Mouse (Mus musculus): ENCODE measurements around the gene Tmem255b.
A peak's percentile ranks its signal among the peaks of the same experiment; 100 is the strongest.

Gene Tmem255b

DNA sequence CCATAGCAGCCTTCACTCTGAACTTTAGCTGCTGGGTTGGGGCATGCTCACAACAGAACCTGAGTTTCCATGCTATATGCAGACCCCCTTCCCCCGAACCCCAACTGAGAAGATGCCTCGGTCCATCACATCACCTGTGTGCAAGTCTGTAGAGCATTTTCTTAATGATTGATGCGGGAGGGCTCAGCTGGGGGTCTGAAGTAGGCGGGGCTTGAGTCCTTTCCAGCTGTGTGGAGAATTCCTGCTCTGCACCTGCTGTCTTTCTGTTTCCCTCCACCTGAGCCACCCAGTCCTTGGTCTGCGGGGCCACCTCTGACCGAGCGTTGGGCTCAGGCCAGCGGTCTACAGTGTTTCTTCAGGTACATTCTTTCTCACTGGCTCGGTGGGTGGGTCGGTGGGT, at the start of gene Tmem255b:
Gene Tmem255b, plus strand, starts transcription at position 301 of the 400 bp plus-strand sequence.
- DNase-seq (ENCODE audit: low read depth, low spot score) = no peak

DNA sequence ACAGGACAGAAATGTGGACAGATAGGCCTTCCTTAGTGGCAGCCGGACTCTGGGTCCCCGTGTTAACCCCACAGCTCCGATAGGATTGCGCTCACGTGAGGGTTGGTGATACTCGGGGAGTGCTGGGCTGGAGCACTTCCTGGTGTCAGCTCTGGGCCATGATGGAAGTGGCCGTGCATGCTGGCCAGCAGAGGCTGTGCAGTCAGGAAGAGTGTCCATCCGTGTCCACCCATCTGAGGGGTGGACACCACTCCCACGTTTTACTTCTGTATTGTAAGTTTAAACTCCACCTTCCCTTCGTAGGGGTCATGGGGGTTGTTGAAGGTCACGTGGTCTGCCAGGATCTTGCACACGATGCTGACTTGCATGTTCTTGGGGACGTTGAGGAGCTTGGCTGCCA, 48.6 kb upstream of the Tmem255b start:
- no peak for DNase-seq (ENCODE audit: low read depth, low spot score)

DNA sequence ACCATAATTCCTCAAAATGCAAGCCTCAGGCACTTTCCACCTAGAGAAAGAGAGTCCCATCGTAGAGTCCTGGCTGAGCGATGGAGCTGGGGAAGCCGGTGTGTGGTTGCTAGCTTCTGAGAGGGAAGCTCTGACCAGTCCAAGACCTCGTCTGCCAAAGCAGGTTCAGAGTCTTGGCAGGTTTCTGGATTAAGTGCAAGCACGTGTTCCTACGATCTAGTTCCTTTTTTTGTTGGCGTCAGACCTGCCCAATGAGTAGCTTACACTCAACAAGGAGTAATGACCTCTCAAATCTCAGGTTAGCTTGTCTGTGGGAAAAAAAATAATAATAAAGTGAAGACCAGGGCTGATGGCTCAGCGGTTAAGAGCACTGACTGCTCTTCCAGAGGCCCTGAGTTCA, 47.3 kb upstream of the Tmem255b start:
- no peak for DNase-seq (ENCODE audit: low read depth, low spot score)

DNA sequence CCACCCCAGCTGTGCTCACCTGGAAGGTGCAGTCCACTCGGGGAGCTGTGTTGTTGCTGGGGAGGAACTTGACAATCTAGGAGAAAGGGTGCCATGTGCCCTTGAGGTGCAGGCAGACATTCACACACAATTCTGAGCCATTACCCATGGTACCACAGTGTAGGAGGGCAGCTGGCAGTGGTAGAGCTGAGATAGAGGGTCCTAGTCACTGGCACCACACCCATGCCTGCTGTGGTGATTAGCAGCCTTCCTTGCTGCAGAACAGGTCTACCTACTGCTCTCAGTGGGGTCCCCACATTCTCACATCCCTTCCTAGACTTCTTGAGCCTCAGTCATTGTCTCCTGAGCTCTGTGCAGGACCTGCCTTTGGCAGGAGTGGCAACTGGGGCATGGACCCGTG, 46.2 kb upstream of the Tmem255b start:
- DNase-seq (ENCODE audit: low read depth, low spot score) = no peak

DNA sequence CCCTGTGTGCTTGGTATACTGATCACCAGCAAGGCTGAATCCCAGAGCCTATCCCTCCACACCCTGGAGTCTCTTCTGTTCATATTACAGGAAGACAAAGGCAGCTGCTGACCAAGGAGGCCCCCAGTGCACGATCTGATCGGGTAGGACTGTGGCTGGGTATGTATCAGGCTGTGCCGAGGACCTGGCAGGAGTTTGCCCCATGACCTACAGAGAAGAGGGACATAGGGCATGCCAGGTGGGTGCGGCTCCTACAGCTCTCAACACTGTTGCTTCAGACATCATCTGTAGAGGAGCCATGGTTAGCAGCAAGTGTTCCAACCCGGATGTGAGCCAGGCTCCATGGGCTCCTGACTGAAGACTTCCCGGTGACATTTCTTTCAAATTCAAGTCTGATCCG, 41.1 kb upstream of the Tmem255b start:
- no peak for DNase-seq (ENCODE audit: low read depth, low spot score)

DNA sequence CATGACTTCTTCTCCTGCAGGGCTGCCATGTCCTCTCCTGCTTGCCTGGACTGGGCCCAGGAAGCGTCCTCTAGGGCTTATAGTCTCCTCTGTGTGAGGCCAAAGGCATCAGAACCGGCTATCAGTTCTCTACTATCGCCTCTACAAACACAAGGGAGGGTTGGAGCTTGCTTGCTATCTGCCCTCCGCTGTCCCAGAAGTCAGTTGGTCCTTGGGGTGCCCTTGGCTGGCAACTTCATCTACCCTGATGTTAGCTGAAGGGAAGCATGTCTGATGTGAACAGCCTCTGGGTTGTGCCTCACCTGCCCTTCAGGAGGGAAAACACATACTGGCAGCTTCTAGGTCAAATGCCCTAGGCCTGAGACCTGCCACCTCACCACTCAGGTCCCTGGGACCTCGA, 38.3 kb upstream of the Tmem255b start, which contains the start of gene Atp4b:
Gene Atp4b, minus strand, starts transcription at position 101 of the 400 bp plus-strand sequence.
- no peak for DNase-seq (ENCODE audit: low read depth, low spot score)

DNA sequence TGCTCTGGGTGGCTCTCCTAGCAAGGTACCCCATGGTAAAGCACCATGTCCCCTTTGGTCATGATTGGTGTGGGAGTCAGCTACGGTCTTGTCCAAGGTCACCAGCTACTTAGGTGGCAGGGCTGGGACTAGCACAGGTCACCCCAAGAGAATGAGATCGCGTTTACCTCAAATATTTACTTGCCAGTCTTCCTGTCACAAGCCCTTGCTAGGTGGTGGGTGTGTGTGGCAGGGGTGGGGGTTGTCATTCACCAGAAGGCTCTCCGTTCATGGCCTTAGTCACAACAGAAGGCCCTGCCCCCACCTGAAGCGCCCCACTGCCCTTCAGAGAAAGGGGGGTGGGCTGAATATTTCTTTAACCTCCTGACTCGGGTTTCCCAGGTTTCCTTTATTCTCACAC, 31.5 kb upstream of the Tmem255b start:
- no peak for DNase-seq (ENCODE audit: low read depth, low spot score)

DNA sequence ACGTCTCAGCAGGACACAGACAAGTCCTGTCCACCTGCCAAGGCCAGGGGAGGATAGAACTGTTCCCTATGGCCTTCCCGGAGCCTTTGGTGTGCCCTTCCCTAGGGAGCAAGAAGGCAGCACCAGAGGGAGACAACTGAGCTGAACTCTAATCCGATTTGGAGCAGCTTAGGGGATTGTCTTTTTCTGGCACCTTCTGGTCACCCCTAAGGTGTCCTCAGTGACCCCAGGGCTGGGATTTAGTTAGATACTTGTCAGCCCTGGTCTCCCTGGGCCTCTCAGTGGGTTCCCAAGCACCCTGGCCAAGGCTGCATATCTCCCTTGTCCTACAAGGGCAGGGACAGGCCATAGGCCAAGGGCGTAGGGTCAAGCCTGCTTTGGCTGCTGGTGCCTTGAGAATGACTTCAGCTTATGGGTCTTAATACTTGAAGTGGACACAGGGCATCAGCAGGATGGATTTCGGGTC, 30.3 kb upstream of the Tmem255b start, which contains the start of gene Grk1:
Gene Grk1, plus strand, starts transcription at position 416 of the 466 bp plus-strand sequence.
- DNase-seq (ENCODE audit: low read depth, low spot score) = no peak

DNA sequence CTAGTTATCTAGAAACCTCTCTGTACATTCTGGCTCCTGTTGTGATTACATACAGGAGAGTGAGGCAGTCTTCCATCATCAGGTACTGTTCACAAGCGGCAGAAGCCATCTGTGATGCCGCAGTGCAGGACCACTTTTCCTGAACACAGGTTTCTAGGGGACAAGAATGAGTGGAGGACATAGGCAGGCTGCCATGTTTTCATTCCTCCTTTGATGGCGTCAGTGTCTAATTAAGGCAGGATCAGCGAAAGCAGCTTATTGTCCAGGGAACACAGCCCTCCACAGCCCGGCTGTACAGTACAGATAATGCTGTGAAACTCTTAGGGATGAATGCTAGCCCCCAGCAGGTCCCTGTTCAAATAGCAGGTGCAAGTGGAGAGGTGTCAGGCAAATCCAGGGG, 29.0 kb upstream of the Tmem255b start:
- DNase-seq (ENCODE audit: low read depth, low spot score) = no peak

DNA sequence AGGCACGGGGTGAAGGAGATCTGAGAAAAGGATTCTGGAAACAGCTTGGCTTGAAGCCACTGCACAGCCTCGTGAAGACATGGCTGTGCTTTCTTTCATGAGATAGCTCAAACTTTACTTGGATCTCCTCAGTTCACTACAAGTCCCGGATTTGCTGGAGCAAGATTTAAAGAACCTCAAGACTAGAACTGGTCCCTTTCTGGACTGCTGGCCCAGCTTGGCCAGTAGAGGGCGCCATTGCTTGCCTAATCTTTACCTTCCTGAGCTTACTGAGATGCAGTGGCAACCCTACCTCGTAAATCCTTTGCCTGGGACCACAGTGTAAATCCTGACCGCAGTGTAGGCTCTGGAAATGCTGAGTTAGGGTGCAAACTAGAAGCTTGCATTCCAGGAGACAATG, 23.4 kb upstream of the Tmem255b start:
- peak; percentile 29 for DNase-seq (ENCODE audit: low read depth, low spot score)

DNA sequence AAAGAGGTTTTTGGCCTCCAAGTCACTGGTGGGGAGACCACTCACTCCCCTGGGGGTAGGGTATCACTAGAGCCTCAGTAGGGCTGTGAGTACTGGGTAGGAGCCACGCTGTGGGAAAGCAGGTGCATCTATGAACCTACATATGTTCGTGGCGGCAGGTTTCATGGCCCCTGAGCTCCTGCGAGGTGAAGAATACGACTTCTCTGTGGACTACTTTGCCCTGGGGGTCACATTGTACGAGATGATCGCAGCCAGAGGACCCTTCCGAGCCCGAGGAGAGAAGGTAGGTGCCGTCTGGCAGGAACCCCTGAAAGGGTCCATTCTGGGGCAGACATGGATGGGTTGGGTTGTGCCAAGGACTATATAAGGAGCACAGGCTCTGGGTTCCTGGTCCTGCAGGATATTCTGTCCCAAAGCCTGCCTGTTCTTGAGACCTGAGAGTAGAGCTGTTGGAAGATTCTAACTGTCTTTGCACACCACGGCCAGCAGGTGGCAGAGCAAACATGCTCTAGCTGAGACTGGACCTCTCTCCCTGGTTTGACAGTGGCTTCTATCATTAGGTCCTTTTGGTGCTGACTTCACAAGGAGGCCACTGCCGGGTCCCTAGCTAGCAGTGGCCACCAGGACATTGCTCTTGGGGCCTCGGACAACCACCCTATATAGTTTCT, 22.0 kb upstream of the Tmem255b start:
- peak; percentile 12 for DNase-seq (ENCODE audit: low read depth, low spot score)

DNA sequence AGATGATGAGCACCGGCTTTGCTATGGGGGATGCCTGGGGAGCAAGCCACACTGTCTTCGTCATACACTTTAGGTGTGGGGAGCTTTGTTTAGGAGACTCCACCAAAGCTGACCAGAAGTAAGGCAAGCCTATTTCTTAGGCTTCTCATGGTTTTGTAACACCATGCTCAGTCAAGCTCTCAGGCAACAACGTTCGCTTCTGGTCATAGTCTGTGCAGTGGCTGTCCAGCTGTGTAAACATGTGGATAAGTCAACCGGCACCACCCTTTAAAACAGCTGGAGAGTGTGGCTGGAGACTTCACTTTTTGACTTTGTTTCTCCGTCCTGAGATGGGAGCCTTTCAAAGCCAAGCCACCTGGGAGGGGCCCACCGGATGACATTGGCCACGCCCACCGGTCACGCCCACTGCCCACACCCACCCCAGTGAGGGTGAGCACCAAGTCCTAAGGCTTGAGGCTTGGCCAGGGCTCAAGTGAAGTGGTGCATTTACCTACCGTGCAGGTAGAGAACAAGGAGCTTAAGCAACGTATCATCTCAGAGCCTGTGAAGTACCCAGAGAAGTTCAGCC, 21.1 kb upstream of the Tmem255b start:
- DNase-seq (ENCODE audit: low read depth, low spot score) = no peak

DNA sequence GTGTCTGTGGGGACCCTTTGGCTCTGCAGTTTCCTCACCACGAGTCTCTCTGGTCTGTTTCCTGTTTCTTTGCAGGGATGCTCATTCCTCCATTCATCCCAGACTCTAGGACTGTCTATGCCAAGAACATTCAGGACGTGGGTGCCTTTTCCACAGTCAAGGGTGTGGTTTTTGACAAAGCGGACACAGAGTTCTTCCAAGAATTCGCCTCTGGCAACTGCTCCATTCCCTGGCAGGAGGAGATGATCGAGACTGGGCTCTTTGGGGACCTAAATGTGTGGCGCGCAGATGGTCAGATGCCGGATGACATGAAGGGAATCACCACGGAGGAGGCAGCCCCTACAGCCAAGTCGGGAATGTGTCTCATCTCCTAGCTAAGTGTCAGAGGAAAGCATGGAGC, 19.1 kb upstream of the Tmem255b start:
- peak; percentile 39 for DNase-seq (ENCODE audit: low read depth, low spot score)

DNA sequence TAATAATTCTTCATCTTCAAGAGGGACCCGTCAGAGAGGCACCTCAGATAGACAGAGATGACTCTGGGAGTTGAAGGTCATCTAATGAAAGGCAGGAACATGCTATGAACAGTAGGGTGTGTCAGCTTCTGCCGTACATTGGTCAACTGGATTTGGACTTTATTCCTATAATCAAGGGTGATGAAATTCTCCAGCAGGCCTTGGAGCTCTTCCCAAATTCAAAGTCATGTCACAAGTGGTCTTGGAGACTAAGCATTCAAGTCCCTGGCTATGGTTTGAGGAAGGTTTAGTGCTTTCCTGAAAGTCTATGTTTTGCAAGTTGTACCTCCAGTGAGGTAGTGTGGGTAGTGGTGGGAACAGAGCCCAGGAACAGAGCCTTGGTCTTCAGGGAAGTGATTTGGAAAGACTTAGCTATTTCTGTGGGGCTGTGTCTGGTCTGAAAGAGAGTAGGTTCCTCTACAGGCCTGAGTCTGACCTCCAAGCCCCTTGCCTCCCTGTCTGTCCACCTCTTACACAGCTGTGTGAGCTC, 15.8 kb upstream of the Tmem255b start:
- DNase-seq (ENCODE audit: low read depth, low spot score) = peak; percentile 18

DNA sequence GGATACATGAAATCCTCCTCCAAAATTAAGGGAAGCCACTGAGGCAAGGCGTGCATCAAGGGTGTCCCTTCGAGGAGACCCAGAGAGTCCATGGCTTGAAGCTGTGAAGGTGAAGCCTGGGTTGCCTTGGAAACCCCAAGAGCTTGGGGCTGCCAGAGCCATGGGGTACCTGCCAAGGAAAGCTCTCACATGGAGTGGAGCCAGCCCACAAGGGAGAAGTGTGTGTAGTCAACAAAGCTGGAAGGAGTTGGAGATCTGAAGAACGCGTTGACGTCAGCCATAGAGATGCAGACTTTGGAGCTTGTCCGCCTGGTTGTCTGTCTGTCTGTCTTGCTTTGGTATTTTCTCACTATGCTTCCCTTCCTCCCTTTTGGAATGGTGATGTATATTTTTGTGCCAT, 14.0 kb upstream of the Tmem255b start:
- DNase-seq (ENCODE audit: low read depth, low spot score) = peak; percentile 34

DNA sequence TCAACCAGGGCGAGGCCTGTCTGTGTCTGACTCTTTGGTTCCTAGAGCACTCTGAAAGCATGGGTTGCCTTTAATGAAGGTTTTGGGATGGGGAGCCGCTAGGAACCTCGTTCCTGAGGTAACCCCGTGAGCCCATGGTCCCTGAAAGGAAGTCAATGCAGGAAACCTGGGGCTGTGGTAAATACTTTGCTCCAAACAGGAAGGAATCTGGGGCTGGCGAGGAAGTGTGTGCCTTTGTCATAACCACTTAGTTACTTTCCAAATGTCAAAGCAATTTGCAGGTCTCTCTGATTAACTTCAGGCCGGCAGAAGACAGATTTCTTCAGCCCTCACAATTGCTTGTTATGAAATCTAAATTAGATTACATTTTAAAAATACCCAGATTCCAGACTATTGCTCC, 7.6 kb upstream of the Tmem255b start:
- no peak for DNase-seq (ENCODE audit: low read depth, low spot score)

DNA sequence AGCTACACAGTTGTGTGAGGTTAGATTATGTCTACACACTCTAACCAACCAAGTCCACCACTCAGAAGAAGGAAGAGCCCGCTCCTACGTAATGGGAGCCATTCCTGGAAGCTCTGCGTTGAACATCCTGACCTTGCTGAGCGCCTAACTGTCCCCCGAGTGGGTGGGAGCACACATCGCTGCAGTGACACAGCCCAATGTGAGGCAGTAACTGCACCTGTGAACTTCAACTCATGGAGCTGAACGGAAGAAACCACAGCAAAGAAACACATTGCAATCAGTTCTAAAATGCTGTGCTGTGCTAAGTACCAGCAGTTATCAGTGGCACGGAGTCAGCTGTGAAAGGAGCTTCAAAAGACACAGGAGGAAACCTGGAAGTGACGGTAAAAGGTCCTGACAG, 6.8 kb upstream of the Tmem255b start:
- DNase-seq (ENCODE audit: low read depth, low spot score) = no peak

DNA sequence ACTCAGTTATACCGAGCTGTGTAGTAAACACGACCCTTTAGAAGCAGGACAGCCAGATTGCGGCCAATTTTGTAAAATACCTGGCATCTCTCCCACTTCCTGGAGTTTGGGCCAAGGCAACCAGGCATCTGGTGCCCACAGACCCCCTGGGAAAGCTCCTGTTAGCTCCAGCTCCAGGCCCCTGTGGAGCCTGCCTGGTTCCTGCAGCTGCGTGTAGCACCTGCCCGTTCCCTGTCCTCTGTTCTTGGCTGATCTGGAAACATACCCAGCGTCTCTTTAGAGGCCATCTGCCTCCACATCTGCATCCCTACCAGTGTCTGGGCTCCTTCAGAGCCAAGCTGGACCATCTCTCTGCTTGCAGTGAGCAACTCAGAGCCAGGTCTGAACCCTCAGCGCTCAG, 4.6 kb upstream of the Tmem255b start:
- DNase-seq (ENCODE audit: low read depth, low spot score) = no peak

DNA sequence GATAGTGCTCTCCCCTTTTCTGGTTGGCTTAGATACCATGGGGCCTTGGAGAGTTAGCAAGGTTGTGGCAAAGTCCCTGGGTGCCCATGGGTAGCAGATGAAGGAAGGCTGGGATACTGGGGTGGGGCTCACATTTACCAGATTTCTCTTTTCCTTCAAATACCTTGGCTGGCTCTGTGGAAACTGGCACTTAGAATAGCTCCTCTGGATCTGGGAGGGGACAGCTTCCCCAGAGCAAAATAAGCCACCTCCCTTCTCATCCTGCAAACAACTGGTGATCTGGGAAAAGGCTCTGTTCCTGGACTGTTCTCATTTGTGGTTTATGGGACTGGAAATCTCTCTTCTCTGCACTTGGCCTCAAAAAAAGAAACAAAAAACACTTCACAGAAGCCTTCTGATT, 4.1 kb upstream of the Tmem255b start:
- DNase-seq (ENCODE audit: low read depth, low spot score) = no peak

DNA sequence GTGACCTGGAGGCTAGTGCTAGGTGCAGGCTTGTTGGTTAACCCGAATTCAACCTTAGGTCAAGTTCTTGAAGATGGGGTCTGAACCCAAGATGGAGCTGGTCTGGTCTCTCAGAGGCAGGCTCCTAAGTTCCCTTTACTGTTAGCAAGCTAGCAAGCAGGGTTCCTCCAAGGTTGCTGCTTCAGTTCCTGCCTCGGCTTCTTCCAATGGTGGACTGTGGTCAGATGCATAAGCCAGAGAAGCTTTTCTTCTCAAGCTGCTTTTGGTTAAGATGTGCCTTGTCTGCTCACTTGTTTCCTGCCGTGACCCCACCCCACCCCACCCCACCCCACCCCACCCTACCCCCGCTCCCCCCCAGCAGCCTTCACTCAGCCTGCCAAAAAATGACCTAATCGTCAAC, 1.9 kb upstream of the Tmem255b start:
- DNase-seq (ENCODE audit: low read depth, low spot score) = no peak

DNA sequence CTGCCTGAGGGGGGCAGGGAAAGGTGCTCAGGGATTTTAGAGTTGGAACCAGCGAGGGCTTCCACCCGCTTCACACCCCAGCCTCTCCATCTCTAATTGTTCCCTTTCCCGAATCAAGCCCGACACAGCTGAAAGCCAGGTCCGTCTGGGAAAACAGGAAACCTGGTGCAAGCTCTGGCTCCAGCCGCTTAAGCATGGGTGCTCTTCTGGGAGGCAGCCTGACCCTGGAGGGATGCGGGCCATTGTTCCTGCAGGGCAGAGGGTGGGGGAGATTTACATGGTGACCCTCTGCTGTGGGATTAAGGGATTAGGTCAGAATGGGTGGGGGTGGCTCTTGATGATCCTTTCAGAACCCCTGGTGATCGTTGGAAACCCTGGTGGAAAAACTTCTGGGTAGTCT, 1.1 kb downstream of the Tmem255b start:
- DNase-seq (ENCODE audit: low read depth, low spot score) = no peak

DNA sequence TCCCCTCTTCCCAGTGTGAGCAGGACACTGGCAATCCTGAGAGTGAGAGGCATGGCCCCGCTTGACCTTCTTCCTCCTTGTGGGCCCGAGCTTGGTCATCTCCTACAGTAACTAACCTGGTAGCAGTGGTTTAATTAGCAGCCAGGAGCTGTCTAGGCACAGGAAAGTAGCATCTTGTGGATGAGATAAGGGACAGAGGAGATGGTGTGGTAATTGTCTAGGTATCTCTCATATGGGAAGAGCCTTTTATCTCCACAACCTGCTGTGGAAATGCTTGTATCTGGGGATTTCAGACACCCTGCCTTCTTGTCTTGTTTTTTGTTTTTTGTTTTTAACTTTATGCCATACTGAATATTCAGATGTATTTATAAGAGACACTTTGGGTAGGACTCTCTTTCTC, 2.5 kb downstream of the Tmem255b start:
- no peak for DNase-seq (ENCODE audit: low read depth, low spot score)

DNA sequence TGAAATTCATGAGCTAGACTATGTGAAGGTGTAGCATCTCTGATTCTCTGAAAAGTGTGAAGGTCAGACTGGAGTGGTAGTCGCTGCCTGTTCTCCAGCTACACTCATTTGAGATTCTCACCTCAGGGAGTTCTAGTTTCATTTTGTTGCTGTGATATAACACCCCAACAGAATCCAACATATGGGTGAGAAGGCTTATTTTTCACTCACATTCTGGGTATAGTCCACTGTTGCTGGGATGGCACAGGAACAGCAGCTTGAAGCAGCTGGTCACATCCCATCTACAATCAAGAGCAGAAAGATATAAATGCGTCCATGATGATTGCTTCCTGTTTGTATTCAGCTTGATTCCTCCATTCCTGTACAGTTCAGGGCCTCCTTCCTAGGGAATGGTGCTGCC, 7.2 kb downstream of the Tmem255b start:
- DNase-seq (ENCODE audit: low read depth, low spot score) = peak; percentile 24

Data from telencephalon, adult 2 months (tissue).